18 mouse cellular contexts compared by ENCODE assay signal in genomic region chr16:8655599-8655998, GRCm38 (mm10). TPM values are rescaled to one million over a fixed set of nuclear protein-coding genes. Genes with fewer than 3 reads are reported as not detected.
A peak's percentile ranks its signal among the peaks of the same experiment; 100 is the strongest.
DNase-seq lines count a peak whose midpoint lies in the region; ATAC-seq and TF ChIP-seq lines count a peak whose summit lies in the region.
"Had no signal": no experiment of that assay in that cellular context is flagged by ENCODE, and none has a peak within 500 bp of the region (broad histone marks: within the 10 kb centered on the region; RNA-seq: fewer than 3 reads in every experiment).

No protein-coding gene starts in this region.

- 79% methylated on average over 9 of the region's 9 CpGs for WGBS in intestine, embryonic 15.5 days
- 81% methylated on average over 9 of the region's 9 CpGs for WGBS in intestine, embryonic 16.5 days
- WGBS in liver, postnatal 0 days (ENCODE audit: insufficient replicate concordance): 63% methylated on average over 9 of the region's 9 CpGs
- WGBS in embryonic facial prominence, embryonic 10.5 days: 79% methylated on average over 9 of the region's 9 CpGs

- ATAC-seq in intestine, embryonic 15.5 days: 0 out of 2 replicates have a peak, but pooled peaks have one; percentile 33
- no peak for ATAC-seq in intestine, embryonic 16.5 days
- ATAC-seq in G1E (ENCODE audit: extremely low read depth, insufficient number of reproducible peaks, low FRiP score, poor library complexity, severe bottlenecking): peak; percentile 47; the same call in 1 of the 2 replicates
- ATAC-seq in erythroid progenitor cell, adult 5-6 weeks (replicated peaks; ENCODE audit: low FRiP score, poor library complexity, severe bottlenecking): peak; percentile 82
- peak; percentile 62 for ATAC-seq in liver, postnatal 0 days

- no peaks in the 10 kb centered on the region for H3K9me3 ChIP-seq in intestine, embryonic 15.5 days
- H3K9me3 ChIP-seq in intestine, embryonic 16.5 days (ENCODE audit: control insufficient read depth, low read length): no peaks in the 10 kb centered on the region
- H3K9me3 ChIP-seq in G1E (replicated peaks): no peaks in the 10 kb centered on the region
- H3K9me3 ChIP-seq in liver, postnatal 0 days (ENCODE audit: low read length): no peaks in the 10 kb centered on the region
- H3K9me3 ChIP-seq in embryonic facial prominence, embryonic 10.5 days: no peaks in the 10 kb centered on the region
- H3K9me3 ChIP-seq: stomach, embryonic 15.5 days had no signal

- no peaks in the 10 kb centered on the region for H3K27me3 ChIP-seq in intestine, embryonic 15.5 days (replicated peaks)
- no peaks in the 10 kb centered on the region for H3K27me3 ChIP-seq in intestine, embryonic 16.5 days (replicated peaks; ENCODE audit: control insufficient read depth, insufficient read depth, low read length)
- H3K27me3 ChIP-seq in G1E (ENCODE audit: insufficient read depth, low read length): no peaks in the 10 kb centered on the region
- H3K27me3 ChIP-seq in liver, postnatal 0 days (ENCODE audit: insufficient read depth, low read length): no peaks in the 10 kb centered on the region
- no peaks in the 10 kb centered on the region for H3K27me3 ChIP-seq in embryonic facial prominence, embryonic 10.5 days (replicated peaks; ENCODE audit: low read depth, poor library complexity, severe bottlenecking)
- H3K27me3 ChIP-seq: CH12.LX; stomach, embryonic 15.5 days had no signal

- no peaks in the 10 kb centered on the region for H3K4me1 ChIP-seq in intestine, embryonic 15.5 days (replicated peaks)
- 0 out of 2 replicates have a peak, but pooled peaks cover 3% of the 10 kb centered on the region for H3K4me1 ChIP-seq in intestine, embryonic 16.5 days (ENCODE audit: control insufficient read depth, insufficient read depth, low read length)
- peaks cover 27% of the 10 kb centered on the region for H3K4me1 ChIP-seq in G1E (ENCODE audit: insufficient read depth, low read depth, low read length)
- H3K4me1 ChIP-seq in liver, postnatal 0 days (ENCODE audit: insufficient read depth): peaks cover 5% of the 10 kb centered on the region; the same call in 1 of the 2 replicates
- H3K4me1 ChIP-seq in embryonic facial prominence, embryonic 10.5 days: no peaks in the 10 kb centered on the region
- H3K4me1 ChIP-seq: stomach, embryonic 15.5 days had no signal

- no peak overlapping the region for H3K27ac ChIP-seq in intestine, embryonic 15.5 days
- H3K27ac ChIP-seq in intestine, embryonic 16.5 days (ENCODE audit: low read length): no peak overlapping the region
- no peak overlapping the region for H3K27ac ChIP-seq in liver, postnatal 0 days (ENCODE audit: low read depth)
- no peak overlapping the region for H3K27ac ChIP-seq in embryonic facial prominence, embryonic 10.5 days (replicated peaks)
- H3K27ac ChIP-seq: stomach, embryonic 15.5 days had no signal

- no peak for TF ChIP-seq EP300 in liver, postnatal 0 days (IDR thresholded peaks at IDR 0.05; ENCODE audit: low read depth)

- TF ChIP-seq CTCF in G1E (IDR thresholded peaks at IDR 0.05; ENCODE audit: low read depth, low read length): no peak
- TF ChIP-seq CTCF in liver, postnatal 0 days (IDR thresholded peaks at IDR 0.05; ENCODE audit: low read depth): peak; percentile 63

- no peak overlapping the region for H3K9ac ChIP-seq in intestine, embryonic 15.5 days
- H3K9ac ChIP-seq in intestine, embryonic 16.5 days (ENCODE audit: low read depth, low read length): no peak overlapping the region
- H3K9ac ChIP-seq in liver, postnatal 0 days (replicated peaks): no peak overlapping the region
- H3K9ac ChIP-seq: stomach, embryonic 15.5 days had no signal

- H3K4me3 ChIP-seq in intestine, embryonic 15.5 days (replicated peaks): no peak overlapping the region
- H3K4me3 ChIP-seq in intestine, embryonic 16.5 days (ENCODE audit: low read length): no peak overlapping the region
- no peak overlapping the region for H3K4me3 ChIP-seq in G1E (ENCODE audit: low read depth, low read length)
- H3K4me3 ChIP-seq in liver, postnatal 0 days (ENCODE audit: low read depth, low read length): no peak overlapping the region
- H3K4me3 ChIP-seq in embryonic facial prominence, embryonic 10.5 days: no peak overlapping the region
- H3K4me3 ChIP-seq: stomach, embryonic 15.5 days had no signal

- no peak for DNase-seq in G1E (ENCODE audit: low spot score)
- peak; percentile 68 for DNase-seq in liver, postnatal 0 days
- DNase-seq in embryonic facial prominence, embryonic 10.5 days (ENCODE audit: low spot score): no peak
- no peak for DNase-seq in frontal cortex, postnatal 10 days (ENCODE audit: low spot score in 2 of 2)
- DNase-seq in left cerebral cortex, adult 18-20 months (ENCODE audit: low spot score in 2 of 2): no peak
- DNase-seq: cerebellum, adult 2 months; heart, postnatal 14 days had no signal

- peaks cover 31% of the 10 kb centered on the region for H3K36me3 ChIP-seq in intestine, embryonic 15.5 days
- peaks cover 13% of the 10 kb centered on the region for H3K36me3 ChIP-seq in intestine, embryonic 16.5 days (ENCODE audit: control insufficient read depth, insufficient read depth, low read length)
- H3K36me3 ChIP-seq in G1E (replicated peaks): peaks cover 98% of the 10 kb centered on the region
- H3K36me3 ChIP-seq in liver, postnatal 0 days (replicated peaks; ENCODE audit: insufficient read depth, low read length): peaks cover 78% of the 10 kb centered on the region
- H3K36me3 ChIP-seq in embryonic facial prominence, embryonic 10.5 days (replicated peaks): peaks cover 97% of the 10 kb centered on the region

- no peak overlapping the region for H3K4me2 ChIP-seq in intestine, embryonic 15.5 days (replicated peaks)
- no peak overlapping the region for H3K4me2 ChIP-seq in intestine, embryonic 16.5 days (ENCODE audit: low read depth, low read length)
- H3K4me2 ChIP-seq in liver, postnatal 0 days (ENCODE audit: low read depth, low read length): no peak overlapping the region
- H3K4me2 ChIP-seq: midbrain, embryonic 11.5 days; stomach, embryonic 15.5 days had no signal

RNA-seq across cellular contexts. Expression of gene Carhsp1, which starts 16.4 kb away (rescaled TPM):
- polyA plus RNA-seq in intestine, embryonic 15.5 days (2015; fragmentation: Nextera tagmentation; extraction: Ambion mirVana): 89.8 and 90.4 TPM in 2 replicates
- 85.0 and 89.4 TPM in 2 replicates for polyA plus RNA-seq in intestine, embryonic 16.5 days (2015; fragmentation: Nextera tagmentation; extraction: Ambion mirVana)
- total RNA-seq in G1E (2014; fragmentation: Nextera tagmentation): 16.4 and 28.4 TPM in 2 replicates
- 30.3 and 30.8 TPM in 2 replicates for total RNA-seq in G1E (2017)
- 14.5 and 15.7 TPM in 2 replicates for polyA plus RNA-seq in G1E (2012)
- total RNA-seq in erythroid progenitor cell, adult 5-6 weeks (2015; ENCODE audit: low replicate concordance): 176 and 189 TPM in 2 replicates
- 200 and 217 TPM in 2 replicates for total RNA-seq in erythroid progenitor cell, adult 5-6 weeks (2017; ENCODE audit: low replicate concordance)
- 65.4 and 71.2 TPM in 2 replicates for polyA plus RNA-seq in liver, postnatal 0 days (2015; fragmentation: Nextera tagmentation; extraction: Ambion mirVana)
- 168 and 176 TPM in 2 replicates for polyA plus RNA-seq in embryonic facial prominence, embryonic 10.5 days (2016; fragmentation: Nextera tagmentation; extraction: Ambion mirVana)
- total RNA-seq in left cerebral cortex, adult 18-20 months (2021): 10 to 100 TPM; 13.0 to 19.1 TPM

RNA-seq across cellular contexts. Expression of gene Tmem186, which starts 18.1 kb away (rescaled TPM):
- polyA plus RNA-seq in intestine, embryonic 15.5 days (2015; fragmentation: Nextera tagmentation; extraction: Ambion mirVana): 22.0 and 22.2 TPM in 2 replicates
- polyA plus RNA-seq in intestine, embryonic 16.5 days (2015; fragmentation: Nextera tagmentation; extraction: Ambion mirVana): 23.9 and 24.2 TPM in 2 replicates
- total RNA-seq in G1E (2014; fragmentation: Nextera tagmentation): 13.6 and 21.2 TPM in 2 replicates
- 28.9 and 31.0 TPM in 2 replicates for total RNA-seq in G1E (2017)
- polyA plus RNA-seq in G1E (2012): 9.7 and 11.4 TPM in 2 replicates
- total RNA-seq in erythroid progenitor cell, adult 5-6 weeks (2015; ENCODE audit: low replicate concordance): 6.7 and 11.9 TPM in 2 replicates
- total RNA-seq in erythroid progenitor cell, adult 5-6 weeks (2017; ENCODE audit: low replicate concordance): 10.9 and 12.5 TPM in 2 replicates
- polyA plus RNA-seq in liver, postnatal 0 days (2015; fragmentation: Nextera tagmentation; extraction: Ambion mirVana): 6.2 and 7.0 TPM in 2 replicates
- 23.5 and 25.4 TPM in 2 replicates for polyA plus RNA-seq in embryonic facial prominence, embryonic 10.5 days (2016; fragmentation: Nextera tagmentation; extraction: Ambion mirVana)
- total RNA-seq in left cerebral cortex, adult 18-20 months (2021): 10 to 100 TPM; 12.4 to 12.7 TPM

RNA-seq across cellular contexts. Expression of gene Pmm2, which starts 18.1 kb away (rescaled TPM):
- polyA plus RNA-seq in intestine, embryonic 15.5 days (2015; fragmentation: Nextera tagmentation; extraction: Ambion mirVana): 92.0 and 98.9 TPM in 2 replicates
- polyA plus RNA-seq in intestine, embryonic 16.5 days (2015; fragmentation: Nextera tagmentation; extraction: Ambion mirVana): 126 and 128 TPM in 2 replicates
- total RNA-seq in G1E (2014; fragmentation: Nextera tagmentation): 57.3 and 74.3 TPM in 2 replicates
- total RNA-seq in G1E (2017): 122 and 127 TPM in 2 replicates
- 12.1 and 28.2 TPM in 2 replicates for polyA plus RNA-seq in G1E (2012)
- 80.1 and 96.9 TPM in 2 replicates for total RNA-seq in erythroid progenitor cell, adult 5-6 weeks (2015; ENCODE audit: low replicate concordance)
- 118 and 123 TPM in 2 replicates for total RNA-seq in erythroid progenitor cell, adult 5-6 weeks (2017; ENCODE audit: low replicate concordance)
- 37.2 and 38.0 TPM in 2 replicates for polyA plus RNA-seq in liver, postnatal 0 days (2015; fragmentation: Nextera tagmentation; extraction: Ambion mirVana)
- polyA plus RNA-seq in embryonic facial prominence, embryonic 10.5 days (2016; fragmentation: Nextera tagmentation; extraction: Ambion mirVana): 54.1 and 58.7 TPM in 2 replicates
- total RNA-seq in left cerebral cortex, adult 18-20 months (2021): 10 to 100 TPM; 26.0 to 28.9 TPM

RNA-seq across cellular contexts. Expression of gene Gm5767, which starts 25.0 kb away (rescaled TPM):
- polyA plus RNA-seq in intestine, embryonic 15.5 days (2015; fragmentation: Nextera tagmentation; extraction: Ambion mirVana): not detected in 2 replicates
- not detected in 2 replicates for polyA plus RNA-seq in intestine, embryonic 16.5 days (2015; fragmentation: Nextera tagmentation; extraction: Ambion mirVana)
- not detected in 2 replicates for total RNA-seq in G1E (2014; fragmentation: Nextera tagmentation)
- not detected in 2 replicates for total RNA-seq in G1E (2017)
- polyA plus RNA-seq in G1E (2012): not detected in 2 replicates
- not detected in 2 replicates for total RNA-seq in erythroid progenitor cell, adult 5-6 weeks (2015; ENCODE audit: low replicate concordance)
- total RNA-seq in erythroid progenitor cell, adult 5-6 weeks (2017; ENCODE audit: low replicate concordance): not detected in 2 replicates
- polyA plus RNA-seq in liver, postnatal 0 days (2015; fragmentation: Nextera tagmentation; extraction: Ambion mirVana): 0.43 TPM in 1 of 2 replicates, not detected in the other
- not detected in 2 replicates for polyA plus RNA-seq in embryonic facial prominence, embryonic 10.5 days (2016; fragmentation: Nextera tagmentation; extraction: Ambion mirVana)
- total RNA-seq in left cerebral cortex, adult 18-20 months (2021): not detected
- total RNA-seq: adrenal gland, postnatal 4 days; CH12.LX; heart, postnatal 14 days; layer of hippocampus, adult 18-20 months had no signal
- polyA plus RNA-seq: cerebellum, adult 2 months; forebrain, embryonic 11.5 days; intestine, embryonic 14.5 days; limb, embryonic 11.5 days; midbrain, embryonic 11.5 days; stomach, embryonic 15.5 days had no signal
